Mouse (Mus musculus) liver (tissue): ENCODE measurements at regions not wholly inside any gene's neighbourhood (a gene's known extent, or its start where the extent isn't known, plus 50 kb on each side); places are given as distances from the start of the nearest gene placed in this dataset.

Source experiments
- DNase-seq: peaks from one replicate; pipeline ENCODE4 v3.0.0-alpha.2; 2020; ENCODE audit warnings: mixed read lengths

DNA sequence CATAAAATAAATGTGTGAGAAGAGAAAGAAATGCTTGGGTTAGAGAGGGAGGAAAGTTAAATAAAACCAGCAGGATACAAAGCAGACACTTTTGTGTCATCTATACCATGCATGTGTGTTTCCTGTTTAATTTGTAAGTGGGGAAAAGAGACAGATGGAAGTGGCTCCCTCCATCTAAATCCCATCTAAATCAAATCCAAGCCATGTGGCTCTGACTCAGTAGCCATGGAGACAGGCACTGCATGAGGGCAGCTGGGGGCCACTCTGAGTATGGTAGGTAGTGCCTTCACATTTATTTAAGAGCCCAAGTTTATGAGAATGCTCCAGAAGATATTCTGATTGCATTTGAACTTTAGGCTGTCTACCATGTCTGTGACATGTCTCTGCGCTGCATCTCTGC is 97.8 kb upstream of the Tcf21 start:
- DNase-seq, result no peak

DNA sequence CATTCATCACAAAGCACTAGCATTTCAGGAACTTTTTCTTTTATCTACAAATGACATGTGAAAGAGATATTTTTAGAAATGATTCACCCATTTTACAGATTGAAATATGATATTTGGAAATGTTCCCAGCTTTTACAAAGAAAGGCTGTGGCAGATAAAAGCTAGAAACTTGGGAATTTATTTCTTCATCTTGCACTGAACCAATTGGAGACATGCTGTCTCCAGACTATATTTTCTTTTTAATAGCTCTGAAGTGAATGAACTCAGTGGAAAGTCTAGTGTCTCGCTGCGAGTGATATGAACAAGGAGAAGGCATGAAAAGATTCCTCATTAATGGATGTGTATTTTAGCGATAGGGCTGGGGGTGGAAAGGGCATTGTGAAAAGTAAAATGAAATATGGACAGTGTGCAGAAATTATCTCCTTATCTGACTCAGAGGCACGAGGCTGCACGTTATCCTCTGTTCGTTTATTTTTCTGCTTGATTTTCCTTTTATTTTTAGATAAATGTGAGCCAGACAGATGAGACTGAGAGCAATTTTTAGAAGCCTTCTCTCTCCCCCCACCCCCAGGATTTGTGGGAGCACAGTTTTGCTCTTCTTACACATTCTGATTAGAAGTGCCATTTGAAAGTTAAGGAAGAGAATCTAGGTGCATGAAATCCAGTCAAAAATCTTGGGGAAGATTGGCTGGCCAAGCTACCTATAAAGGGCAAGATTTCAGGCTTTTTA is 96.0 kb upstream of the Tcf21 start:
- DNase-seq, result no peak

DNA sequence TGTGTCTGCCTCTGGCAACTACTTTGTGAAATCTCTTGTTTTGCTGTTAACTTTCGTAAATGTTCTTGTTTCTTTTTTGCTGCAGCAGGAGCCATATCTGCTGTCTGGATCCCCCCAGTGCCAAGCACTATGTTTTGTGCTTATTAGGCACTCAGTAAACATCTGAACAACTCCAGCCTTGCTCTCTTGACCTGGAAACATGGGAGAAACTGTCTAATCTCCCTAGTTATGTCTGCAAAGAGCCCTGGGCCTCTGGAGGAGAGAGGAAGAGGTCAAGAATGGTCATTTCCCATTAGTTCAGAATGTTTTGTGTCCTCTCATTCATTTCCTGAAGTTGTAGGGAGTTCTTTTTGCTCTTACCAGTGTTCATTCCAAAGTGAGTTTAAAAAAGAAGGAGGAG is 93.1 kb upstream of the Tcf21 start:
- no peak for DNase-seq

DNA sequence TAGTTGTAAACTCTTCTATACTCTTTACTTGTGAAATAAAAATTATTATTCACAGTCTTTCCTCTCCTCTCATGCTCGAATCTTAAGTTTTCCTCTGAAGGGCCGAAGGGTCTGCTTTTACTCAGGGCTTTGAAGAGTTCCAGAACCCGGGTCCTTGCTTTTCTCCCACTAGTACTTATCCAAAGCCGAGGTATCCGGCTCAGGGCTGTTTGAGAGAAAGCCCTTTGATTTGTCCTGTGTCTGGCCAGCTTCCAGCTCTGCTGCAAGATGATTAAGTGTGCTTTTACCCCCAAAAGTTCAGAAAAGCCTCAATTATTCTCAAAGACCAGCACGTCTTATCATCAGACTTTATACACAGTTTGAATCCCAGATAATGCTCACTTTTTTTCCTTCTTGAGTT is 88.7 kb upstream of the Tcf21 start:
- peak; percentile 23 for DNase-seq

DNA sequence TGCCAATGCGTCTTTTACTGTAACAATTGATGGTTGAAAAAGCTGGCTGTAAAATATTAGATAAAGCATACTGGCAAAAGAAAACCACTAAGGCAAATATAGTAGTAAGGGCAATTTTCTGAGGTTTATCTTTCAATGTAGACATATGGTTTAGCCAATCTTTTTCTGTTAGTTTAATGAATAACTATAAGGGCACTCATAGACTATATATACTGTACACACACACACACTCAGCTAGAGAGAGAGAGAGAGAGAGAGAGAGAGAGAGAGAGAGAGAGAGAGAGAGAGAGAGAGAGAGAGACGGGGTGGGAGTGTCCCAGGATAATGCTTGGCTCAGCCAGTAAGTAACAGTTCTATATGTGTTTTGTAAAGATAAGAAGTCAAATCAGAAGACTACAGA is 85.3 kb upstream of the Tcf21 start:
- DNase-seq, result no peak

DNA sequence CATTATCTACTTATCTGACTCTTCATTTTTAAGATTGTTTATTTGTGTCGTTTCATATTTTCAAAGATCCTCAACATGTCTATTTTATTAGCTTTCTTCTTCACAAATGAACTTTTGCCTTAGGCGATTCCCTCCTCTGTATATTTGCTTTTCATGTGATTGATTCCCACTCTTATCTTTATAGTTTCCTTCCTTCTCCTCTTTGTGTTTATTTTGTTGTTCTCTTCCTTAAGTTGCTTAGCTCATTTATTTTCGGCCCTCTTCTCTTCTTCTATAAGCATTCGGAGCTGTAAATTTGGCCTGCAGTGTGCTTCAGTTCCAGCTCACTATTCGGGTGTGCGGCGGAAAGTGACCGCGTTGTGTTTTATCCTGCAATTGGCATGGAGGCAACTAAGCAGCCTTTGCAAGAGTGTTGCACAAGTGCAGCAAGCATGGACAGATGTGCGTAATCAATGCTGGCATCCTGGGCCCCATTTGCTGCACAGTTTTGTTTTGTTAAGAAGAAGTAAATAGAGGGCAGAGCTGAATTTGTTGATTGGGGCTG is 73.5 kb upstream of the Tcf21 start:
- no peak for DNase-seq

DNA sequence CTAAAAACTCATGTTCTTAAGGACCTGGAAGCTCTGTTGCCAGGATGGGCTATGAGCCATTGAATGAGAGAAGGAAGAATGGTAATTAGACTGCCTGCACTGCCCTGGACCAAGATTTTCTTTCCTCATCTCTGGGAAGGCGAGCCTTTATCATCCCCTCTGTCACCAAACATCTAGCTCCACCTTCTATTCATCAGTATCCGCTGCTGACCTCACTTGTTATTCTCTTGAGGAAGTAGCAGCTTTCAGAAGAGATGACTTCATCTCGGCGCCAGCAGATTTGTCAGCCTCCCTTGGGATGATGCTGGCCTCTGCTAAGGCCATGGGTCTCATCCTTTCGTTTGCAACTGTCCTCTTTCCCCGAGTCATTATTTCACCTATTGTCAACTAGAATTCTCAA is 67.5 kb upstream of the Tcf21 start:
- no peak for DNase-seq

DNA sequence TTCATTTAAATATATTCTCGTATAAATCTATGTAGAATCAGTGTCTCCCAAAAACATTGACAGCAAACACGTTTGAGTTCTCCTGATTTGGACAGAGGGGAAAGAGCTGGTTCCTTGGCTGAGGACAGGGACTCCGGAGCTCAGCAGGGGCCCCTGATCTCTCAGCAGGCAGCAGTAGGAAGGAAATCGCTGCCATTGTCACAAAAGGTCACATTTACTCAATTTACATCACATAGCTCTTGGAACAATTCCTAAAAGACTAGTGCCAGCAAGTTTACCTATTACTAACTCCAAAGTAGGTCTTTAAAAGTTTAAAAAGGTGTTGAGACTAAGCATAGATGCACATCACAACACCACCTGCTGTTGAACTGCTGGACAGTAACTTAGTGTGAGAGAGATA is 59.7 kb upstream of the Tcf21 start:
- no peak for DNase-seq

DNA sequence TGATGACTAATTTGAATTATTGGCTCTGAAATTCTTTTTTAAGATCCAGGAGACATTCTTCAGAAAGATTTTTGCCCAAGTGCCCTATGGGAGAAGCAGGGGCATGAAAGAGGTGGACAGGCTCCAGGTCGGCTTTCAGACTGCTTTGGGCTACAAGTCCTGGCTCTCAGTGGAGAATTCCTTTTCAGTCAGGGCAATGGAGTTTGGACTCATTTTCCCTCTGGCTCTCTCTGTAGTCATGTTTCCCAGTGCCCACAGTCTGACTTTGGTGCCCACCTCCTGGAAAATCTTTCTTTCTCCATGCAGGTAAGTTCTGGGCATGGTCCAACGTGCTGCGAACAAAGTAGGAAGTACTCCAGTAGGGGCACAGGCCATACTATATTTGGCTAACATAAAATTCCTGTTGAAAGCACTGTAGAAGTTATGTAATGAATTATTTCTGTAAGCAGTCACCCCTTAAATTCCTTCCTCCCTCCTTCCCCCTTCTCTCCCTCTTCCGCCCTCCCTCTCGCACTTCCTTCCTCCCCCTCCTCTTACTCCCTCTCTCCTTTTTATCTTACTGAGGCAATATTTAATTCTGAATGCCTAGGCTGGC is 57.7 kb upstream of the Tcf21 start:
- DNase-seq, result no peak

DNA sequence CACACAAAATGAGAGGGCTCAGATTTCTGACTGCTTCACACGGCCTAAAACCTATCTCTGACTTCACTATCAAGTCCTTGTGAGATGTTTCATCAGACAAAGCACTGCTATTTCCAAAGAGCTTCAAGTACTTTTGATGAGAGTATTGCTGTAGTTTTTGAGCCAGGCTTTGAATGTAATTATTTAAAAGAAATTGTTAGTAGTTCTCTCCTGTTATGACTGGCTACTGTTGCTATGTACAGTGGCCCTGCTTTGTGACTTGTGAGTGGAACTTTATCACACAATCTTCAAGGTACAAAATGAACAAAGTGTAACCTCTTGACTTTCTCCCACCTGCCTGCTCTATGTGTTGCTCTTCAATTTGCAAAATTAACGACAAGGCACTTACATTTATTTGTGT is 57.1 kb upstream of the Tcf21 start:
- no peak for DNase-seq

DNA sequence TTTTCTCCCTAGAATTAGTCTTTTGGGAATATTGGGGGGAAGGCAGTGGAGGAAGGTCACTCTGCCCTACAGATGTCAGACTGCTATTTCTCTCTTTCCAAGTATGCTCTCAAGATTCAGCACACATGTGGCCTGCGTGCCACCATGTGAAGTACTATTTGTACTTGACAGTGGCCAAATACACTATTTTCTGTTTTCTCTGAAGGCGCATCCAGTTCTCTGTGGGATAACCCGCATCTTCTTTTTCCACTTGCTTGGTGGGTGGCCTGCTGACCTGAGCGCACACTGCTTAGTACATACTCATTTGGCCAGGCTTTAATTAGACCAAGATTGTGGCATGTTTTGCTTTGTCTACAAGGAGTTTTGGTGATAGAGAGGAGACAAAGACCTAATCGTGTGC is 55.7 kb upstream of the Tcf21 start:
- DNase-seq, result no peak

DNA sequence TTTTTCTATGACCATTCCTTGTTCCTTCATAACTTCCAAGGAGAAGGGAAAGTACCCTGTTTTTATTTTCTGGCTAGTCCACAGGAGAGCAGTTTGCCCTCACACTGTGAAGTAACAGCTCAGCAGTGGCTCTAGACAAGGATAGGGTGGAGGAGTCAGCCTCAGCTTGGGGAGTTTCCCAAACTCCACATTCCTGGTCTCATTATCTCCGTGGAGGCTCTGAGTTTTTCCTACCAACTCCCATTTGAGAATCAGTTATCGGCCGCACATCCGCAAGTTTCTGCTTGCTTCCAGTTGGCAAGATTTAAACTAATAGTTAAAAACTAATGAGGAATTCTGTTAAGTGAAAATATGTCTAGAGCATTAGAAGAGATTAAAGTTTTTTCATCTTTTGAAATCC is 55.2 kb upstream of the Tcf21 start:
- DNase-seq, result no peak
